Mouse (Mus musculus) common myeloid progenitor, adult 5-6 weeks (primary cell): Measurements from ENCODE around the gene Tmed1. TPM values are rescaled to one million over a fixed set of nuclear protein-coding genes. Genes with fewer than 3 reads are reported as not detected.
"Not testable (repeated sequence)": the region's sequence is repeated elsewhere in the genome, so short reads cannot be mapped to it uniquely, and the experiment has no call there.

Experiments
- ATAC-seq: replicated peaks from 2 replicates; pipeline ENCODE4 v1.8.0; 2016; ENCODE audit warnings: low read depth, mild to moderate bottlenecking, moderate TSS enrichment, inconsistent platforms; ENCODE audit not compliant: poor library complexity, severe bottlenecking
- total RNA-seq: library from RNA; stranded (forward); fragments of 200-1000, 187-1606 nt; gene quantifications from 2 replicates; pipeline ENCODE4 v1.2.3, GENCODE M21; 2017

Tmed1 gene
- total RNA-seq, 1 experiment from 2014 or later, result 17.1 TPM

DNA sequence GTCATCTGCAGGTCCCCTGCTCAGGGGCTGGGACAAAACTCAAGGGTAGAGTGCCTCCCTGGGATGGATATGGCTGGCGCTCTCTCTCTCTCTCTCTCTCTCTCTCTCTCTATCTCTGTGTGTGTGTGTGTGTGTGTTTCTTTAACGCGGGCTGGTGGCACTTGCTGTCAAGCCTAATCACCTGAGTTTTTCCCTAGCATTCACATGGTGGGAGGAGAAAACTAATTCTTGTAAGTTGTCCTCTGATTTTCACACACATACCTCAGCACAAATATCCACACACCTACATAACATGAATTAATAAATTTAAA is 16.5 kb upstream of the Tmed1 start:
- ATAC-seq, result no peak

DNA sequence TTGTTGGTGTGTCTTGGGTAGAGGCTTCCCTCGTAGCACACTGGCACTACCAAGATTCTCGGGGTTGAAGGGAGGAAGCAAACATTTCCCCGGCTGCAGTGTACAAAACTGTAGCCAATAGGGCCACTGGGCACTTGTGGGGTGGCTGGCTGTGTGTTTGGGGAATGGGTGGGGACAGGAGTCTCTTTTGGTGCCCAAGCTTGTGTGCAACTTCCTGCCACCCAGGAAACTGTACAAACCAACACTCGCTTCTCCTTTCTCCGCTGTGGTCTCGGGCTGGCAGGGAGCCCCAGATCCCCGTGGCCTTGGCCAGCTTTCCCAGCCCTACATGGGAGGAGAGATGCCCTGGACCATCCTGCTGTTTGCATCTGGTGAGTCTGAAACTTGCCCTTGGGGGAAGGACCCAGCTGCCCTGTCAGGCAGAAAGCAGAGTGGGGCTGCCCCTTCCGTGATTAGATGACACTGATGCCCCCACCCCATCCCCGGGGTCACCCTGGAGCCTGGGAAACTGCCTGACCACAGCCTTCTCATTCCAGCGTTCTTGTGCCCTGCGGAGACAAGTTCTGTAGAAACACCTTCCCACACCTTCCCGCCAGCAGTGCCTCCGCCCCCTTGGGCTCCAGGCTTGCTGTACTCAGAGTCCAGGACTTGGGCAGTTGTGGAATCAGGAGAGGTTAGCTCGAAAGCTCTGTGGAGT is 16.0 kb upstream of the Tmed1 start, which contains the start of gene AB124611:
AB124611 (plus strand) TSS at position 240 of the 697 bp plus-strand sequence.
- peak; percentile 60 for ATAC-seq

DNA sequence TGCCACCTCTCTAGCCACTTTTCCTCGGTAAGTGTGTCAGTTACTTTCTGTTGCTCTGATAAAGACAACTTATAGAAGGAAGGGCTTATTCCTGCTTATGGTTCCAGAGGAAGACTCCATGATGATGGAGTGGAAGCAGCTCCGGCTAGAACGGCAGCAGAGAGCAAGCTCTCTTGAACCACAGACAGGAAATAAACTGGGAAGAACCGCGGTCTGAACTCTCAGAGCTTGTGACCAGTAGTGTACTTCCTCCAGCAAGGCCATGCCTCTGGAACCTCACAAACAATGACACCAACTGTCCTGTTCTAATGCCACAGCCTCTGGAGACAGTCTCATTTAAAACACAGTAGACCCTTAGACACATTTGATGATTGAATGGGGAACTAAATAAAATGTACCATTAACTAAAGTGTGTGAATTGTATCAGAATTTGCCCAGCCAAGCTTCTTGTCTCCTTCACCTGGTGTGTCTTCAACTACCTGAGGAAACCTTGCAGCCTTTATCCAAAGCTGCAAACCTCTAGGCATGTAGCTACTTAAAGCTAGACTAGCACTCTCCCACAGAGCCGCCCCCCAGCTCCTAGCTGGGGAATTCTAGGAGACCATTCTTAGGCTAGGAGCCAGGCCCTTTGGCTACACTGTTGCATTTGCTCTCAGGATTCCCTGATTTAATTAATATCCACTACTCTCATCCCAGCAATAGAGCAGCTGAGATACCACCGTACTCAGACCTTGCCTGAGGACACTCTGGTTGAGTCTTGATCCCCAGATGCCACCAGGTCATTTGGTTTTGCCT is 15.3 kb upstream of the Tmed1 start:
- ATAC-seq, result peak; percentile 51

DNA sequence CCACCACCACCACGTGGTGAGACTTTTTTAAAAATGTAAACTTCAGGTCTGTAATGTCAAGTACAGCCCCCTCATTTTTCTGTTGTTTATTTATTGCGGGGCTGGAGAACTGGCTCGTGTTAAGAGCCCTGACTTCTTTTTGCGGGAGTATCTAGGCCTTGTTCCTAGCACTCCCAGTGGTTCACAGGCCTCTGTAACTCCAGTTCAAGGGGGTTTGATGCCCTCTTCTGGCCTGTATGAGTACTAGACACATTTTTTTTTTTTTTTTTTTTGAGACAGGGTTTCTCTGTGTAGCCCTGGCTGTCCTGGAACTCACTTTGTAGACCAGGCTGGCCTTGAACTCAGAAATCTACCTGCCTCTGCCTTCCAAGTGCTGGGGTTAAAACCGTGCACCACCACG is 8.6 kb upstream of the Tmed1 start:
- ATAC-seq, result not testable (repeated sequence)

DNA sequence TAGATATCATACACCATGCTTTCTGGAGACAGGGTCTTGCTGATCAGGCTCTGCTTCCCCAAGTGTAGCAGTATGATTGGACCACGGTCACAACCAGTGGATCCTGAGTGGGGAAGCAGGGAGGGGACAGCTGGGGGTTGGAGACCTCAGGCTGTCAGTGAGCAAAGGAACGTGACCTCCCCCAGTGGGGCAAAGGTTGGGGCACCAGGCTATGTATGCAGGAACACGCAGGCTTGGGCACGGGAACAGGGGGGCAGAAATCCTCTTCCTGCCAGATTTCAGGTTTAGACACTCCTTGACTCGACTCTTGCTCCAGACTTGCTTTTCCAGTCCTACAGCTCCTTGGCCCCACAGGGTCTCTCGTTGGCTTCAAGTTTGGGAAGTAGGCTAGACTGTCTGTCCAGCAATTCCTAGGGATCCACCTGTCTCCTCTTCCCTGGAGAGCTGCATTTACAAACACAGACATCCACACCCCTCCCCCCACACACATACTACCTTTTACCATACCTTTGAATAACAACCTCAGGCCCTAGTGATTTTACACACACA is 8.0 kb upstream of the Tmed1 start:
- ATAC-seq, result no peak

DNA sequence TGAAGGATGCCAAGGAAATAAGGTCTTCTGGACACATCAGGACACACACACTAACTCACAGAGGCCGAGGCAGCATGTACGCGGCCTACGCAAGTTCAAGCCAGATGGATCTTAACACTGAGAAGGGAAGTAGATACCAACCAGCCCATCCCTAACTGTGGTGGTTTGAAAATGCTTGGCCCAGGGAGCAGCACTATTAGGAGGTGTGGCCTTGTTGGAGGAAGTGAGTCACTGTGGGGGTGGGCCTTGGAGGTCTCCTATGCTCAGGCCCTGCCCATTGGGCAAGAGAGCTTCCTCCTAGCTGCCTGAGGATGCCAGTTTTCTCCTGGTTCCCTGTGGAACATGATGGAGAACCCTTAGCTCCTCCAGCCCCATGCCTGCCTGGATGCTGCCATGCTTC is 3.4 kb upstream of the Tmed1 start:
- ATAC-seq, result no peak

DNA sequence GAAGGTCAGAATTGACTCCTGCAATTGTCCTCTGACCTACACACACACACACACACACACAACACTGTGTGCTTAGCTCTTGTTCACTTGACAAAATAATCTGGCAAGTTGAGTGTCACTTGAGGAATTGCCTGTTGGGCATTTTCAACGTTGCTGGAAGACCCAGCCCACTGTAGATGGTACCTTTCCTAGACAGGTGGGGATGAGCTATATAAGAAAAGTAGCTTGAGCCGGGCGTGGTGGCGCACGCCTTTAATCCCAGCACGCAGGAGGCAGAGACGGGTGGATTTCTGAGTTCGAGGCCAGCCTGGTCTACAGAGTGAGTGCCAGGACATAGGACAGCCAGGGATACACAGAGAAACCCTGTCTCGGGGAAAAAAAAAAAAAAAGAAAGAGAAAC is 1.0 kb upstream of the Tmed1 start:
- no peak for ATAC-seq

DNA sequence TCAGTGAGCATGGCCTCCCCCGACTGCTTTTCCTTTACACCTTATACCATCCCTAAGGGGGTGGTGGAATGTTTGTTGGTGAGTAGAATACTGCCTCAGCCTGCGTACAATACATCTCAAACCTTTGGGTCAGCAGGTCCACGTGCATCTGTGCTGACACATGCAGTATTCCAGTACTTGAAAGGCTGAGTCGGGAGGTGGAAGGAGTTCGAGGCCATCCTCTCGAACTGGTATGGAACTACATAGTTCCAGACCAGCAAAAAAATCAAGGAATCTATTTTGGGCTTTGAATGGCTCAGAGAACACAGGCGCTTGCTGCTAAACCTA is 600 bp upstream of the Tmed1 start:
- ATAC-seq, result no peak; the same call in 1 of the 2 replicates

DNA sequence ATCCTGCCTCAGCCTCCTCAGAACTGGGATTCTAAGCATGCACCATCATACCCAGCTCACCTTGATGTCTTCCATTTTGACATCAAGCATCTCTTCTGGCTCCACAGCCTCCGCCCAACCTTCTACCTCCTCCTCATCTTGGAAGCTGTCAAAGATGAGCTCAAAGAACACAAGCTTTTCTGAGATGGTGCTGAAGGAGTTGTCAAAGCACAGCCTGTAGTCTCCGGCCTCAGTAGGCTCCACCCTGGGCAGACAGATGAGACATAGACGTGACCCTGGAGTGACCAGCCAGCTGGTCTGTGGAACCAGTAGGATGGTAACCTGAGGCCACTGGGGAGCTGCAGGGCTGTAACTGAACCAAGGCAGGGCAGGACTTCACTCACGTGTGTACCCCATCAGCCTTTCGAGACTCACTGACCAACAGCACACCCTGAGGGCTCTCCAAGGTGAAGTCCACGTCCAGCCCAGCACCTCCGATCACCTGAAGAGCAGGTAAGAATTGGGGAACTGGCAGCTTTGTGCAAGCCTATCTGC is 1.1 kb downstream of the Tmed1 start:
- ATAC-seq, result no peak

DNA sequence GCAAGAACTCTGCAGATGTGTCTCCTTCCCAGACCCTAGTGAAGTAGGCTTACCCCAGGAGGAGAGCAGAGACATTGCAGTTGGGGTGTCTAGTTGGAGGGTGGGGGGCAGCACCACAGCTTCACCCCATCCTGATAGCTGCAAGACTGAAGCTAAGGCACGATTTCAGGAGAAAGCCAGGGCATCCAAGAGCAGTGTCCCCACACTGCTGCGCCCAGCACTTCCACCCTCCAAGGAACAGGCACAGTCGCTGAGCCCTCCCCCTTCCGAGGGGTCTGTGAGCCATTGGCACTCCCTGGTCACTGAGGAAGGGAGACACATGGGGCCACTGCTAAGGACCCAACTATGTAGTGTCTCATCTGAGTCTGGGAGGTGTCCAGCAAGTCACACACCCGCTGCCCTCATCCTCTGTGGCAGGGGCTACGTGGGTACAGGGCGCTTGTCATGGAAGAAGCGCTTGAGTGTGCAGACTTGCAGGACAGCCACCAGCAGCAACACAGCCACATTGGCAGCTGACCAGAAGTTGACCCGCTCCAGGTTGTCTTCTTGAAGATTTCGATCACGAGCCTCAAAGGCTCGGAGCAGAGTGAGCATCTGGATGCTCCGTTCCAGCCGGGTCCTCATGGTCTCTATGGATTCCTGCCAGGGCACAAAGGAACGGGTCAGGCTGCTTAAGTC is 2.2 kb downstream of the Tmed1 start:
- no peak for ATAC-seq

DNA sequence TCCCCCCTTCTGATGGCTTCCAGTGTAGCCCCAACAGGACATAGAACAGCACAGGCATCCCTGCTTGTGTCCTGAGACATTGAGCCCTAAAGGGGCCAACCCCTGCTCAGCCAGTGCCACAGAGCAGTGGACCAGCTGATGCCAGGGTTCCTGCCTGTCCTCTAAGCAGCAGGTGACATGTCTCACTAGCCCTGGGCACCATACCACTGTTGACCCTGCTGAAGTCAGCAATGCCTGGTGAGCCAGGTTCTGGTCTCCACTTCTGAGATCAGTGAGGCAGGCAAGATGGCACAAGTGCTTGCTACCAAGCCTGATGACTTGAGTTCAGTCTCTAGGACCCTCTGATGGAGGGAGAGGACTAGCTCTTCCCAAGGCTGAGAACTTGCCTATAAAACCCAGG is 4.3 kb downstream of the Tmed1 start:
- no peak for ATAC-seq

DNA sequence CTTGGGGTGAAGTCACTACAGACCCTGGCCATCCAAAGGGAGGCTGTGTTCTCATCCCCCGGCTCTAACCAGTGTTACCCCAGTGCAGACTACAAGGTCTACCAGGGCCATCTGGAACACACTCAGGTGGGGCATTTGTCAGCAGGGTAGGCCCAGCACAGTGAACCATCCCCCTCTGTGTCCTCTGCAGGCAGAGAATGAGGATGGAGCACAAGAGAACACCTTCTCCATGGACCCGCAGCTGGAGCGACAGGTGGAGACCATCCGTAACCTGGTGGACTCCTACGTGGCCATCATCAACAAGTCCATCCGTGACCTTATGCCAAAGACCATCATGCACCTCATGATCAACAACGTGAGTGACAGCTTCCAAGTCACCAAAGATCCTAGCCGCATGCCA is 6.7 kb downstream of the Tmed1 start:
- no peak for ATAC-seq

DNA sequence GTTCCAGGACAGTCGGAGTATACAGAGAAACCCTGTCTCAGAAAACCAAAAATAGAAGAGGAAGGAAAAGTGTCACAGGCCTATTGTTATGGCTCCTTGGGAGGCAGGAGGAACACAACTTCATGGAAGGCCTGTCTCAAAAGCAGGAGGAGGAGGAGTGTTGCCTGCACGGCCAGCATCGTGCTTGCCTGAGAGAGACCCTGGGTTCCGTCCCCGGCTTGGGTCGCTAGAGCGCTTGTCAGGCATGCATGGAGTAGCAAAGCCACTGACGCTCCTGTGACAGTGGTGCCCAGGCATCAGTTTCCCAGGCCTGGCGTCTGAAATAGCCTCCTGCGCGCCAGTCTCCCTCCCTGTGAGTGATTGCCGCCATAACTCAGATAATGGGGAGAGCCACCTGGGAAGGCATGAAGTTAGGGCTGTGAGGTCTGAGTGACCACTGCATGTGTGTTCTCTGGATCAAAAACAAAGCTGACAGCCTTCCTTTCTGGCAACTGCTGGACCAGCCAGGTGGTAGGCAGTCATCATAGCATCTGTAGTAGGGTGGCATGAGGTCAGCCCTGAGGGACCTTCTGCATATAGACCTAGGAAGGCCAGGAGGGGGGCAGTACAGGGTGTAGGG is 11.7 kb downstream of the Tmed1 start:
- ATAC-seq, result no peak

DNA sequence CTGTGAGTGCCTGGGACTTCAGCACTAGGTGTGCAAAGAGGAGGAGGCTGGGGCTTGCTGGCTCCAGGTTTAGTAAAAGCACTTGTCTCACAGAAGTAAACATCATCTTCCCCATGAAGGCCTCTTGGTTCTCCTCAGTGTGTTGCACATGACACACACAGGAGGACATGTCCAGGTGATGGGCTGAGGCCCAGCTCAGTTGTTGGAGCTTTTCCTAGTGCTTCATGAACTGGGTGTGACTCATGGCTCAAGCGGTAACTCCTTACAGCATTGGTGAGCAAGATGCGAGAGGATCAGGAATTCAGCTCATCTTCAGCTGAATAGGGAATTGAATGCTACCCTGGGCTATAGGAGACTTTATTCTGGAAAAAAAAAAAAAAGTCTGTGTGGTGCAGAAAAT is 12.4 kb downstream of the Tmed1 start:
- no peak for ATAC-seq

DNA sequence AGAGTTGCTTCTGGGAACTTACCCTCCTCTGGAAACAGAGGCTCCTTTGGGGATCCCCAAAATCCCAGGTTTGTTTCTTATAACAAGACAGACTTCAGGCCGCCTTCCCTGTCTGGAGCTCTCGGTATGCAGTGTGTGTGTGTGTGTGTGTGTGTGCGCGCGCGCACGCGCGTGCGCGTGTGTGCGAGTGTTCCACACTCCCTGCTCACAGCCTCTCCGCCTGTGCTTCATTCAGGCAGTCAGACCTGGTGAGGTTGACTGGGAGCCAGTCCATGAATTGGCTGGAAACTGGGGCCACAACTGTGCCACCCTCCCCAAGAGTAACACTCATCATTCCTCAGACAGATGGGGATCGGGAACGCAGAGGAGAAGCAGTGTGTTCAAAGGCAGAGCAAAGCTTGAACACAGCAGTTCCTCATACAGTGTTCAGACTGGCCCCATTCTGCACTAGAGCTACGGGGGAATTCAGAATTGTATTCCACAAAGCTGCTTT is 13.0 kb downstream of the Tmed1 start:
- no peak for ATAC-seq

DNA sequence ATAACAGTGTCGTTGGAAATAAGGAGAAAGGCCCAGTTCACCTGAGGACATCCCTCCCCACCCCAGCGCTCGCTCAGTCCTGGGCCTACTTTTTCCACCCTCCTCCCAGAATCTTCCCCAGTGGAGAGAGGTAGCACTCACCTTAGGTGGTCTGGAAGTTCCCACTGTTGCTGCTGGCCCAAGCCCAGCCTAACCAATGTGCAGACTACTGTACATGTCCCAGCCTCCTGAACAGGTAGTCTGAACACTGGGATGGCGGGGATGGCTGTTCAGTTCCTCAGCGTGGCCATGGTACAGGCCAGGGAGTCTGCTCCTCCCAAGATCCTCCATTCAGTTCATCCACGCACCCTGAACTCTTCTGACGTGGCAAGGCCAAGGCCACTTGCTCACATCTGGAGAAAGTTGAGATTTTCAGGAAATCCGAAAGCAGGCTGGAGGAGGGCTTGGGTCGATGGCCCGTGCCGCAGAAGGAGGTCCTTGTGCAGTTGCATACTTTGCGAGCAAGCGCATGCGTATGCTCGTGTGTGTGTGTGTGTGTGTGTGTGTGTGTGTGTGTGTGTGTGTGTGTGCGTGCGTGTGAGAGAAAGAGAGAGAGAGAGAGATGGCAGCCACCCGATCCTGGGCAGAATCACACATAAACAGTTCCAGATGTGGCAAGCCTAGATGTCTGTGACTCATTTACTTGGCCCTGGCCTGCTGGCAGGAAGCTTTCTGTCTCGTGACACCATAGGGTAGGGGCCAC is 13.6 kb downstream of the Tmed1 start:
- ATAC-seq, result no peak

DNA sequence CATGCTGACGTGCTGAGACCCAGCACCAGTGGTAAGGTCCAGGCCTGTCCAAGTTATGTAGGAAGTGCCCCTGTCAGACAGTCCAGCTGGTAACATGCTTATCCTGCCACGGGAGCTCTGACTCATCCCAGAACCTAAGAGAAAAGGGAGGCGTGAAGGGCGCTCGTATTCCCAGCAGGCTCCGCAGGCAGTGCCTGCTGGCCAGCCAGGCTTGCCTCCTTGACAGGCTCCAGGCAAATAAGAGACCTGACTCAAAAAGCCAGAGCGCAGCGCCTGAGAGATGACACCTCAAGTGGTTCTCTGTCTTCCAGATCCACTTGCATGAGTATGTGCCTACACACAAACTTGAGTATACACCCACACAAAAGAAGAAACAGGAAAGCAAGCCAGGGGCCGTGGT is 15.3 kb downstream of the Tmed1 start:
- ATAC-seq, result no peak

DNA sequence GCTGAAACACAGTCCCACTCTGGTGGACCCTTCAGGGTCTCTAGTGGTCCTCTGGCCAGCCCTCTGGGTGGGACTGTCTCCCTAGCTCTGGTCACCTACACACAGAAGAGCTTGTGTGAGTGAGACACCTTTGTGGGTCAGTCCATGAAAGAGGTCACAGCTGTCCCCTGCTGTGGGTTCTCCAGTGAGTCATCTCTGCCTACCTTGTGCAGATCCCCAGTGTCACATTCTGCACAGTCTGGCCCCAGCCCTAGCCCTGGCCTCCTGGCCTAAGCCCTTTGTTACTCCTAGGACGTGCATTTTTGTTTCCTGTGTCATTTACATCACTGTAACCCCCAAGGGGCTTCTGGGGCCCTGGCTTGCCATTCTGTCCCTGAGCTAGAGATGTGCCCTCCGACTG is 16.1 kb downstream of the Tmed1 start:
- no peak for ATAC-seq

DNA sequence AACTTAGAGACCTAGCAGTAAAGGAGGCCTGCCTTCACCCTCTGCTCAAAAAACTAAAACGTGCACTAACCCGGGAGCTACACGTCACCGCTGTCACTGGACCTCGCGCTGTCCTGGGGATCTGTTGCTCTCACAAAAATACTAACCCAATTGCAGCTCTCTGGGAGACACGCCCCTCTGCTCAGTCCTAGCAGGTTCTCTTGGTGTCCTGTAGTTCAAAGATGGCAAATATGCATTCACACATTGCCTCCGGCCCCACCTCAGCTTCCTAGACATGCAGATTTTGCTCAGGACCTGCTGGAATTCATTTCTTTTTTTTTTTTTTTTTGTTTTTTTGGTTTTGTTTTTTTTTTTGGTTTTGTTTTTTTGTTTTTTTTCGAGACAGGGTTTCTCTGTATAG is 19.4 kb downstream of the Tmed1 start:
- no peak for ATAC-seq

DNA sequence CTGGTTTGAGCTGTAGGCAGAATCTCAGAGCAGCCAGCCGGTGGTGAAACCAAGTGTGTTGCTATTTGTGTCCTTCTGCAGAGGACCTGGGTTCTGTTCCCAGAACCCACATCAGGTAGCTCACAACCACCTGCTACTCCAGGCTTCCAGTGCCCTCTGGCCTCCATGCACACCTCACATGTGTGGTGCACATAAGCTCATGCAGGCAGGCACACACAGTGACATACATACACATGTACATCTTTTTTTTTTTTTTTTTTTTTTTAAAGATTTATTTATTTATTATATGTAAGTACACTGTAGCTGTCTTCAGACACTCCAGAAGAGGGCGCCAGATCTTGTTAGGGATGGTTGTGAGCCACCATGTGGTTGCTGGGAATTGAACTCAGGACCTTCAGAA is 21.8 kb downstream of the Tmed1 start:
- ATAC-seq, result not testable (repeated sequence)
